Mouse (Mus musculus) ES-E14 (cell line): ENCODE measurements around the gene Prkar2b.

Experiments used
- MAFK ChIP-seq: IDR thresholded peaks from 2 replicates; pipeline ENCODE4 v1.6.1; 2014; ENCODE audit warnings: mild to moderate bottlenecking, low read depth, low read length, inconsistent platforms; ENCODE audit not compliant: insufficient read depth
- ZC3H11A ChIP-seq: IDR thresholded peaks from 2 replicates; pipeline ENCODE4 v1.6.1; 2012; ENCODE audit warnings: low read depth, mild to moderate bottlenecking, inconsistent platforms, low read length, borderline replicate concordance

DNA sequence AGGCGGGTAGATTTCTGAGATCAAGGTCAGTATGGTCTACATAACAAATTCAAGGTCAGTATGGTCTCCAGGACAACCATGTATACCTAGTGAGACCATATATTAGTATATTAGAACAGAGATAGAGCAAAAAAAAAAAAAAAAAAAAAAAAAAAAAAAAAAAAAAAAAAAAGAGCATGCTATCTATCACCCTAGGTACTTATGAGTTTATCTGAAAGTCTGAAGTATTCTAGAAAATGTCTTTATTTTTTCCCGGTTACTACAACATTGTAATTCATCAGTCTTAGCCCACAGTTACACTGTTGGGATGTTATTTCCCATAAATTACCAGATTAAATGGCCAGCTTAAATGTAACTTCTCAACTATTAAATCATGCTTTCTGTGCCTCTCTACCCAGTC lies 116.7 kb downstream of the Prkar2b start:
- no peak for TF ChIP-seq MAFK
- TF ChIP-seq ZC3H11A, result no peak
